Mouse (Mus musculus) heart, adult 8-10 months (tissue): ENCODE data around the gene Bik. TPM values are rescaled to one million over a fixed set of nuclear protein-coding genes. Genes with fewer than 3 reads are reported as not detected.

Experiments used
- DNase-seq: peaks from one replicate; pipeline ENCODE4 v3.0.0; 2022; ENCODE audit warnings: low spot score
- microRNA-seq: library from miRNA; unstranded; fragments of <30 nt; microRNA quantifications from one replicate; pipeline ENCODE4 v1.2.0, GENCODE M21; 2022
- total RNA-seq, 4 experiments: library from RNA; stranded (reverse); gene quantifications; 2 replicates each; pipeline ENCODE4 v1.2.4; 2022

The Bik gene
- total RNA-seq, 4 experiments from 2014 or later = 7.6 to 12.5 (median 9.4) TPM

DNA sequence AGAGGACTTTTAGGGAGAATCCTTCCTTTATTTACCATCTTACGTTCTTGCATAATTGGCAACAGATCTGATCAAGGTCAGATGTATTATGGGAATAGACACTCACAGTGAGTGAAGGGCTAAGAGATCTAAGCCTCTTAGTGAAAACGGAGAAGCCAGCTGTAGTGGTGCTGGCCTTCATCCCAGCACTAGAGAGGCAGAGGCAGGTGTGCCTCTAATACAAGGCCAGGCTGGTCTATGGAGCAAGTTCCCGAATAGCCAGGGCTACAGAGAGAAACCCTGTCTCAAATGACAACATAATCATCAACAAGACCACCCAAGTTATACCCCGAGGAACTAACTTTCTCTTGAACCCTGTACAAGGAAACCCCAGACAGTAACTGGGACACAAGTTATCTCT, 56.3 kb downstream of the Bik start:
- DNase-seq = no peak

DNA sequence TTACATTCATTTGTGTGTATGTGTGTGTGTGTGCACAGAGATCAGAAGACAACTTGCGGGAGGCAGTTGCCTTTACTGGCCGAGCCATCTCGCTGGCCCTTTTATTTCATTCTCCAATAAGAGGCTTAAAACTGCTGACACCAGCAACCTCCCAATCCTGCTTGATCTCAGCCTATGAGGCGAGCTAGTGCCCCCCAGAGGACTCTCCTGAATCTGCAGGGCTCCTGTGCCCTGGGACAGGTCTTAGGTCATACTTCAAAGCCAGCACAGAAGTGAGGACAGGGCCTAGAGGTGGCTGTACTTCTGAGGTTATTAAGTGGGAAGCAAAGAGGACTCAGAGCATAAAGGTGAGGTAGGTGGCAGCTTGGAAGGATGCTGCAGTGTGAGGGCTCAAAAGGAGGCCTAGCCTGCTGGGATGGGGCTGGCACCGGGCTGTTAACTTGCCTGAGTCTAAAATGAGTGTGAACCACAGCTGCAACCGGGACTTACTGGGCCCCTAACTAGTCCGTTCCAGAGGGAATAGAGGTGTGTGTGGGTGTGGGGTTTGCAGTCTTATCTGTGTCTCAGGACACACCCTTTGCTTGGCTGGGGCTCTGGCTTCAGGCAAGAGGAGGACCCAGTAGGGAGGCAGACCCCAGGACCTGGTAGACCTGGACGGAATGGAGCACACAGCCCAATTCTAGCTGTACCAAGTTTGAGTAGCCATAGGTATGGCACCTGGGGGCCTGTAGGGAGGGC, 56.9 kb downstream of the Bik start:
- DNase-seq = peak; percentile 48

DNA sequence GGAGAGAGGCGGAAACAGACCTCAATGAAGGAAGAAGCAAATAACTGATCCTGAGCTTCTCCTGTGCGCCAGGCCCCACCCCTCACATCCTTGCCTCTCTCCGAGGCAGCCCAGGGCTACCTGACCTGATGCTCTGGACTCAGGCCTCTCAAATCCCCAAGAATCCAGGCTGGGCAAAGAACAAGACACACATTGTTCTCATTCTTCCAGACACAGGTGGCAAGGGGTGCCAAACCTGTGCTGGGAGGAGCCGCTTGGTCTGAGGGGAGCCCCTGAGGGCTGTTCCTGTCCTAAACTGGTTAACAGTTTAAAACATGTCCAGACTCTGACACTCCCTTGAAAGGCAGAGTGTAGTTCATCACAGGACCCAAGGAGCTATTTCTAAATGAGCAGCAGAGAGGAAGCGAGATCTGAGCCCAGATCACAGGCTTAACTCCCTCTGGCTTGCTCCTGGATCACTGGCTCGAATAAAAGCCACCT, 58.1 kb downstream of the Bik start:
- DNase-seq = no peak

DNA sequence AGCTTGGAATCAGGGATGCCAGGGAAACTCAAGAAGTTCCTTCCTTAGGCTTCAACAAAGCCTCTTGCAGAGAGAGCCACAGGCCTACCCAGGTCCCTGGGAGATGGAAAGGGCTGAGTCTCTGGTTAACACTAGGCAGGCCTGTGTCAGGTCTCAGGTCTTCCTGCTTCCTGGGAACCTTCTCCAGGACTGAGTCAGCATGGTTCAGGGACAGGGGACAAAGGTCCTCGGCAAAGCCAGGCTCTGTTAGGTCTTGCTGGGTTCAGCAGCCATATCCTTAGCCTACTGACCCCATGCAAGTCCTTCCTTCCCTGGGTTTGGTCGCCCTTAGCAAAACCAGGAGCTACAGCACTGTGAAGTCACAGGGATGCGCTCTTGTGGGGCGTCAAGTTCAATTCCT, 64.2 kb downstream of the Bik start:
- no peak for DNase-seq

DNA sequence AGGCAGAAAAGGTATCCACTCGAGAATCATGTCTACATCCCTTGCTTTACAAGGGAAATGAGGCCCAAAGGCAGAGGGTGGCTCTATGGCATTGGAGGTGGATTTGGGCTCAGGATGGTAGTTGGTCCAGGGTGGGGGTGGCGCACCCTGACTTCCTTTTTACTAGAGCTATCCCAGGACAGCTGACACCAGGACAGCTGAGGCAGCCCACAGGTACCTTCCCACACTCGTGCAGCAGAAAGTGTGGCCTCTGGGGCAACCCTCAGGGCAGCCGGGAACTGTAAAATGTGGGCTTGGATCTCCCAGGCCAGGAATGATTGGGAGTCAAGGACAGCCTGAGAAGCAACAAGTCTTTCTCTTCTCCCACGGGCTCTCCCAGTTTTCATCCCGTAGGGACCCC, 65.1 kb downstream of the Bik start:
- DNase-seq = no peak

DNA sequence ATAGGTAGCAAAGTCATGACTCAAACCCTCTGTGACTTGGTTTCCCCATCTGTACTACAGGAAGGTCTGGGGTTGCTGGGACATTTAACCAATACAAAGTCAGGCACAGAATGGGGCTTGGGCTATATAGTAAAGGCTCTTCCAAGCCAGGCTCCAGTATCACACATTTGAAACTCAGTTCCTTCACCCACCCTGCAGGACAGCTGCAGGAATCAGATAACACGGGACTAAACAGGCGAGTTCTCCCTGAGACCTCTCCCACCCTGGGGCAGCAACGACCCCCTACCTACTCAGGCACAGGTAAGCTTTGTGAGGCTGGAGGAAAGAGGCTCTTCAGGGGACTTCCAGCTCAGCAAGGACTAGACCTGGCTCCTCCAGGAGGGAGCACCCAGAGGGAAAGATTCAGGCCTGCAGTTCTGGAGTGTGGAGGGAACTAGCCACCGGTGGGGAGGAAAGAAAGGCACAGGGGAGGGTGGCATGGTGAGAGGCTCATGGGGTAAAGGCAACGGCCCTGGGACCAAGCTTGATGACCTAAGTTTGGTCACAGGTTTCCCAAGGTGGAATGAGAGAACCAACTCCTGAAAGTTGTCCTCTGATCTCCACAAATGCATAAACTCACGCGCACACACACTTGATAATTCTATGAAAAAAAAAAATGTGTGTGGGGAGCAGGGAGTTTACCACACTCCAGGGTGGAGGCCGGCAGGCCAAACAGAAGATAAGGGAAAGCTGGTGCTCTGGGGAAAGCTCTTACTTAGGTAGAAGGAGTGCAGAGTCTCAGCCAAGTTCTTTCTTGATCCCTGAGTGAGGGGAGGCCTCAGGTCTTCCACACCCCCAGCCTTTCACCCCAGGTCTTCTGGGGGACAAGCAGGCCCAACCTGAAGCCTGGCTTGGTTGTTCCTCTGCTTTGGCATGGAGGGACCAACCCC, 65.9 kb downstream of the Bik start:
- DNase-seq = no peak

DNA sequence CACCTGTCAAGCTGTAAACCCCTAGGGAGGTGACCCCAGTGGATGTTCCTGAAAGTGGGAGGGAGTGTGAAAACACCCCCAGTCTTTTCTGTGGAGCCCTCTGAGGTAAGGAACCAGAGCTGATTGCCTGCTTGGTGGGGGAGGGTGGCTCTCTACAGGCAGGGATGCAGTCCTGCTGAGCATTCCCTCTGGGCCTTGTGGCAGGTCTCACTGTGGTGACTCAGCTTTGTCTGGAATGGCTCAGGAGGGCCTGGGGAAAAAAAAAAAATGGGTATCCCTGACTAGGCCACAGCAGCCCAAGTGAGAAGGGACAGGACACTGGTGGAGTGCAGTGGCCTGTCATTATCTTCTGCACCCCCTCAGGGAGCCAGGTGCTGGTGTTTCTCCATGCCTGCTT, 66.5 kb downstream of the Bik start:
- no peak for DNase-seq

DNA sequence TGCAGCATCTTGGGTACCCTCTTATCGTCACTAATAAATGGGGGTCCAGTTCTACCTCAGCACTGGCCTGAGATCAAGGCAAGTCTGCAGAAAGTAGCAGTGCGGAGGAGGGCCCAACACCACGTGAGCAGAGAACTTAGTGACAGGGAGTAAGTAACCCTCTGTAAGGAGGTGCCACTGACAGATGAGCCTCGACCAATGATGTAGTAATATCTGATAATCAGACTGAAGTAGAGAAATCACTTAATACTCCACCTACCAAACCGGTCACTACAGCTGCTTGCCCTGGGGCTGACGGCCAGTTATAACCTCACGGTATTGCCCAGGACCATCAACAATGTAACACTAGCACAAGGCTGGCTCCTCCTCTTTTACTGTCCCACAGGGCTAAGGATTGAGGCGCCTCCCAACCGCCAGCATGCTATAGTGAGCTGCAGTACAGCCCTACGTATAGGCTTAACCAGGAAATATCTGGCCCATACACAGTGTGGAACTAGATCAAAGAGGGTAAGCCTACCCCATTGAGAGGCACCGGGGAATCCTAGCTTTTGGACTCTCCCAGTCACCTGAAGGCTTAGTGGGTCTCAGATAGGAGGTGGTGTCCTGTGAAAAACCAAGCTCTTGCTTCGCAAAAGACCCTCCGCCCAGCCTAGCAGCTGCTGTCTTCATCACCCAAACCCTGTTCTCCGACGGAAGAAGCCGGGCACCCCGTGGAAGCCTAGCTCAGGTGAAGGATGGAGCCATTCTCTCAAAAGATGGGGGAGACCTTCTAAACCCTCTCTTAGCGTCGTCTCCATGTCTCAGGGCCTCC, 67.2 kb downstream of the Bik start:
- no peak for DNase-seq

Small RNAs within 50 kb of the gene (microRNA-seq; reads per million reads assigned to microRNA genes)
- not detected for gene Gm24575

Other genes starting within 250 kb of the Bik start
- gene Arfgap3, start 176.6 kb upstream of the Bik start, total RNA-seq = 10 to 100 TPM; 10.2 to 11.8 (median 11.1) TPM
- gene Pacsin2, start 62.3 kb upstream of the Bik start, total RNA-seq = 100 to 1,000 TPM; 209 to 267 (median 247) TPM
- gene Ttll1, start 16.0 kb upstream of the Bik start, total RNA-seq = 10 to 100 TPM; 51.7 to 73.3 (median 59.8) TPM
- gene Tspo, start 36.7 kb downstream of the Bik start, total RNA-seq = 10 to 100 TPM; 57.1 to 66.2 (median 60.4) TPM
- gene Mcat, start 36.9 kb downstream of the Bik start, total RNA-seq = 10 to 100 TPM; 43.6 to 51.3 (median 46.9) TPM
- gene Ttll12, start 68.3 kb downstream of the Bik start, total RNA-seq = 1 to 10 TPM; 5.3 to 6.7 (median 5.9) TPM
- gene Scube1, start 198.2 kb downstream of the Bik start, total RNA-seq = under 1 TPM; 0.59 to 0.97 (median 0.84) TPM